Mouse (Mus musculus) heart, embryonic 16.5 days (tissue): ENCODE measurements around the gene Dpm2. TPM values are rescaled to one million over a fixed set of nuclear protein-coding genes. Genes with fewer than 3 reads are reported as not detected.
A peak's percentile ranks its signal among the peaks of the same experiment; 100 is the strongest.

Experiments used
- ATAC-seq: fragments of 200-750 bp; cut with Nextera tagmentation; replicated peaks from 2 replicates; pipeline ENCODE4 v1.8.0; 2017; ENCODE audit warnings: moderate number of reproducible peaks; ENCODE audit not compliant: insufficient read depth, low FRiP score; ENCODE audit errors: extremely low read depth
- H3K27ac ChIP-seq: fragments of 300-500 bp; sonication (generic); 2 replicates; pipeline ENCODE4 v1.5.1; 2014; ENCODE audit warnings: mild to moderate bottlenecking, low read length, control low read depth, moderate library complexity
- H3K27me3 ChIP-seq: fragments of 300-500 bp; sonication (generic); 2 replicates; pipeline ENCODE4 v1.6.1; 2014; ENCODE audit warnings: low read length, mixed read lengths; ENCODE audit not compliant: control insufficient read depth, insufficient read depth
- H3K36me3 ChIP-seq: fragments of 300-500 bp; sonication (generic); 2 replicates; pipeline ENCODE4 v1.6.1; 2014; ENCODE audit not compliant: control insufficient read depth, insufficient read depth
- H3K4me1 ChIP-seq: fragments of 300-500 bp; sonication (generic); 2 replicates; pipeline ENCODE4 v1.6.1; 2014; ENCODE audit warnings: low read length, mixed read lengths; ENCODE audit not compliant: control insufficient read depth, insufficient read depth
- H3K4me2 ChIP-seq: fragments of 300-500 bp; sonication (generic); 2 replicates; pipeline ENCODE4 v1.6.1; 2014; ENCODE audit warnings: low read depth, mild to moderate bottlenecking, control low read depth, low read length
- H3K4me3 ChIP-seq: fragments of 300-500 bp; sonication (generic); 2 replicates; pipeline ENCODE4 v1.5.1; 2014; ENCODE audit warnings: mild to moderate bottlenecking, control low read depth, low read length
- H3K9ac ChIP-seq: fragments of 300-500 bp; sonication (generic); 2 replicates; pipeline ENCODE4 v1.6.1; 2014; ENCODE audit warnings: low read length, control low read depth
- H3K9me3 ChIP-seq: fragments of 300-500 bp; sonication (generic); replicated peaks from 2 replicates; pipeline ENCODE4 v1.6.1; 2016; ENCODE audit warnings: low read length; ENCODE audit not compliant: control insufficient read depth
- WGBS: fragments of 180-500 bp; shearing (Covaris S2); extraction: QIAGEN DNeasy Blood & Tissue Kit; methylation state at CpG from one replicate; pipeline ENCODE4 v1.1.7; 2014; 5-methylcytosine and 5-hydroxymethylcytosine counted together
- polyA plus RNA-seq: library from polyadenylated mRNA; unstranded; fragments of >200 nt; fragmentation: Nextera tagmentation; extraction: Ambion mirVana; gene quantifications from 2 replicates; pipeline ENCODE4 v1.2.1, GENCODE M21; 2015

The Dpm2 gene
- polyA plus RNA-seq, 1 experiment from 2014 or later = 73.0 TPM

DNA sequence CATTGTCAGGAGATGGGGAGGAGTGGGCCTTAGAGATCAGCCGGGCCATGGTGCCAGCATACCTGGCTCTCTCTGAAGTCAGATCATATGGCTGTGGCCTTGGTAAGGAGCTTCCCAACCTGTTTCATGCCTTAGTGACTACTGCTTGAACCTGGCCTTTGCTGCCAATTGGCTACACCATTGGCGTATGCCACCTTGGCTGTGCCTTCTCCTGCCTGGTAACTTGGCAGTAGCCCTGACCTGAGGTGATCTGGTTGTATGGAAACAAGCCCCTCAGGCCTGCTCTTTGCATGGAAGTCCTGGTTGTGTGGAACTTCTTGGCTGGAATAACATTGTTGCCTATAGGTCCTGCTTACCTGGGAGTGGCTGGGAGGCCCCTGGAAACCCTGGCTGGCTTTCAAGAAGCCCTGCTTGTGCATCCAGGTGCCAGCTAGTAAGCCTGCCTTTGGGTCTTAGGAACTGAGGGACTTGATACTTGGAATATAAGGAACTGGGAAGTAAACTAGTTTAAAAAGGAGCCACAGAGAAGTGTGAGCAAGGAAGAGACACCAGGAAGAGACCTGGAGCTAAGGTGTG is 29.2 kb upstream of the Dpm2 start:
- Histone ChIP-seq H3K4me1 (peaks cover 55% of the 10 kb centered on the region), H3K4me2 (no peak overlapping the region), H3K9me3 (no peaks in the 10 kb centered on the region), H3K4me3 (no peak overlapping the region), H3K27me3 (no peaks in the 10 kb centered on the region), H3K27ac (no peak overlapping the region), H3K36me3 (no peaks in the 10 kb centered on the region), H3K9ac (no peak overlapping the region)
- 91% methylated on average over 2 of the region's 2 CpGs for WGBS
- no peak for ATAC-seq

DNA sequence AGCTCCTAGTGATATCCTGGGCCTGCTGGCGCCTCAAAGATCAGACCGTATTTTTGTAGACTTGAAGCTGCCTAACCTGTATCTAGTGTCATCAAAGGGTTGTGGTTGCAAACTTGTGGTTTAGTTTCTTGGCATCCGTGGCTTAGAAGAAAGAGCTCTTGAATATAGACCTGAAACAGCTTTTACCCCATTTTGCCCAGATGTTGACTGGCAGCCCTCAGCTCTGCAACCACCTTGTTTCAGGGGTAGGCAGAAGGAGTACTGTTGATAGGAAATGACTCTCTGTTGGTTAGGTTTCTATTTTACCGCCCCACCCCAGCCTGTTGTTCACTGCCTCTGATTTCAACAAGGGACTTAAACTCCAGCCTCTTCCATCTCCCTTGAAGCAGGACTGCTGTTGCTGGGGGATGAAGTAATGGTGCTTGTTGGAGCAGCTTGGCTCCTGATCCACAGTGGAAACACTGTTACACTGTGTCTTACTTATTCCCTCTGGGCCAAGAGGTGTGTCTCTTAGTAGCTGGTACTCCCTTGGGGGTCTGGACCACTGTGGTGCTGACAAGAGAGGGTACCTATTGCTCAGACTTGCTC is 28.6 kb upstream of the Dpm2 start:
- H3K27ac ChIP-seq = no peak overlapping the region
- H3K36me3 ChIP-seq = no peaks in the 10 kb centered on the region
- H3K4me2 ChIP-seq = no peak overlapping the region; the same call in 1 of the 2 replicates
- no peak for ATAC-seq
- 81% methylated on average over 4 of the region's 4 CpGs for WGBS
- no peak overlapping the region for H3K4me3 ChIP-seq
- H3K9ac ChIP-seq = no peak overlapping the region
- no peaks in the 10 kb centered on the region for H3K27me3 ChIP-seq
- H3K9me3 ChIP-seq = no peaks in the 10 kb centered on the region
- H3K4me1 ChIP-seq = peaks cover 52% of the 10 kb centered on the region

DNA sequence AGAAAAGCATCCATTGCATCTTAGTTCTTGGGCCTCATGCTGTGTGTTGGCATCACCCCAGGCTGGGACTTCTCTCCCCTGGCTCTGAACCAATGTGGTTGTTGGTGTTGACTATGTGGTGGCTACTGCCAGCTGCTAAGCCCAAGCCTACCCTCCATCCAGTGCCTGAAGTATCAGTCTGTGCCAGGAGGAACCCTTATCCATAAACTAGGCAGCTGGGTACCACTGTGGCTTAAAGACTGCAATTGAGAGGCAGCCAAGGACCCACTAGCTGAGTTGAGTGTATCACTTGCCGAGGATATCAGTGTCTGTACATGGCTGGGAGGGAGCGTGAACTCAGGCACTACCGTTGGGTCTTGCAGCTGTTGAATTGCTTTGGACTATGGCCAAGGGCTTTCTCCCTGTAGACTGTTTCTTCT is 27.6 kb upstream of the Dpm2 start:
- Histone ChIP-seq H3K4me1 (peaks cover 53% of the 10 kb centered on the region), H3K9ac (no peak overlapping the region), H3K27me3 (no peaks in the 10 kb centered on the region), H3K27ac (no peak overlapping the region), H3K4me3 (no peak overlapping the region), H3K4me2 (0 out of 2 replicates have a peak overlapping the region, but pooled peaks have one; percentile 3), H3K9me3 (no peaks in the 10 kb centered on the region), H3K36me3 (no peaks in the 10 kb centered on the region)
- ATAC-seq = no peak
- 20% methylated on average over 3 of the region's 3 CpGs for WGBS

DNA sequence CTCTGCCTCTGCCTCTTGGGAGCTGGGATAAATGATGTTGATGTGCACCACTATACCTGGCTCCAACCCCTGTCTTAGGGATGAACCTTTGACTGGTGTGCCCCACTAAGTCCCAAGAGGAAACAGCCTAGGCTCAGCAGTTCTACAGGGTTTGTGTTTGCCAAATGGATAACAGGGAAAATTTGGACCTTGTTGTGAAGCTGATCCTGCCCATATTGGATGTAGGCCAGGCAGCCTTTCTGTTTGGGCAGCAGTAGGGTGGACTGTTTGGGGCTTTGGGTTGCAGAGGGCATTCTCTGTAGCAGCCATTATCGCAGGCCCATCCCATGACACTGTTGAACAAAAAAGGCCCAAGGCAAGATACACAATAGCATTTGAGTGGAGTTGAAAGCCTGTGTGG is 23.7 kb upstream of the Dpm2 start:
- H3K4me3 ChIP-seq = no peak overlapping the region
- H3K27ac ChIP-seq = no peak overlapping the region
- no peaks in the 10 kb centered on the region for H3K9me3 ChIP-seq
- no peaks in the 10 kb centered on the region for H3K27me3 ChIP-seq
- 88% methylated on average over 1 of the region's 1 CpGs for WGBS
- peaks cover 44% of the 10 kb centered on the region for H3K4me1 ChIP-seq
- H3K36me3 ChIP-seq = no peaks in the 10 kb centered on the region
- no peak overlapping the region for H3K4me2 ChIP-seq
- H3K9ac ChIP-seq = no peak overlapping the region
- no peak for ATAC-seq

DNA sequence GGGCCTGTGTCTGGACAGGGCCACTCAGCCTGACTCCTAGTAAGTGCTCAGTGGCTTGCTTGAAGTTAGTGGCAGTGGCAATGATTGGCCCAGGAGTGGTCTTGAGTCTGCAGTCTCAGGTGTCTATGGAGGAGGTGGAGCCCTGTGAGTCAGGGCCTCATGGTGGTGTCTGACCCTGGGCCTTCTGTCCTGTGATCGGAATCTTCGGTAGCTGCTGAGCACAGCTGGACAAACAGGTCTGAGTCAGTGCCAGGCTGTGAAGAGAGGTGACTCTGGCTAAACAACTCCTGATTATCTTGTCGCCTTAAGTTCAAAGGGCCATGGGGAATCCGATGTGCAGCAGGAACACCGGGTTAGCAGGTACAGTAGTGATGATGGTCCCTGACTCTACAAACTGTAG is 23.3 kb upstream of the Dpm2 start:
- WGBS = 74% methylated on average over 5 of the region's 5 CpGs
- Histone ChIP-seq H3K36me3 (no peaks in the 10 kb centered on the region), H3K27ac (no peak overlapping the region; the same call in 1 of the 2 replicates), H3K9me3 (no peaks in the 10 kb centered on the region), H3K9ac (no peak overlapping the region), H3K4me3 (no peak overlapping the region), H3K4me1 (peaks cover 41% of the 10 kb centered on the region), H3K27me3 (no peaks in the 10 kb centered on the region), H3K4me2 (no peak overlapping the region)
- no peak for ATAC-seq

DNA sequence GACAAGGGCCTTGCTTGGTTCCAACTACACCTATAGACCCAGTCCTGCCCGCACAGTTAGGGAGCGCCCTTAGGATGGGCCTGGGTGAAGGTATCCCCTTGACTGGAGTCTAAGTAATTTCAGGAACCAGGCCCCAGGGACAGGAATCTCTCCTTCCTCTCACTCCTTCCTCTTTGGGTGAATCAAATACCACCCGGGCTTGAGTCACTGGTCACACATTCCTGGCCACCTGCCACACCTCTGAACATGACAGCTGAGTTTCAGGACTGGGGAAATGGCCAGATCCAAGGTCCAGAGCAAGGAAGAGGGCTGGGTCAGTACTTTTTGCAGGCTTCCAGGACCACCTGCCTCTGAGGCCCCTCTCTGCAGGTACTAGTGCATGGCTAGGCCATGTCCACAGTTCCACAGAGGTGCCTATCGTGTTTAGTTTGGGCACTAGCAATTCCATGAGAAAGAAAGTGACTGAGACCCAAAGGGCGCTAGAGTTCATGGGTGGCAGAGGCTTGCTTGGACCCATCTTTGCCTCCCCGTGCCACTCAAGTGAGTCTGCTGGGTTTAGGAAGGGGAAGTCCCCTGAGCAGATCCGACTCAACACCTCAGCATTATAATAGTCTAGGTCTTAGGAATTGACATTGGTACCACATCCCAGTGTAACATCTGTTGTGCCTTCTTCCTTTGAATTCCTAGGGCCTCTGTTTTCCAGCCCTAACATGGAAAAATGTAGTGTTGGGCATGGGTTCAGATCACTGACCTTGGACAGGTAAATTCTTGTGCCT is 22.5 kb upstream of the Dpm2 start:
- Histone ChIP-seq H3K27me3 (no peaks in the 10 kb centered on the region), H3K9me3 (no peaks in the 10 kb centered on the region), H3K9ac (no peak overlapping the region), H3K4me1 (peaks cover 33% of the 10 kb centered on the region), H3K4me3 (no peak overlapping the region), H3K27ac (peak overlapping the region; percentile 9; the same call in 1 of the 2 replicates), H3K36me3 (no peaks in the 10 kb centered on the region), H3K4me2 (no peak overlapping the region)
- WGBS = 81% methylated on average over 7 of the region's 7 CpGs
- ATAC-seq = no peak

DNA sequence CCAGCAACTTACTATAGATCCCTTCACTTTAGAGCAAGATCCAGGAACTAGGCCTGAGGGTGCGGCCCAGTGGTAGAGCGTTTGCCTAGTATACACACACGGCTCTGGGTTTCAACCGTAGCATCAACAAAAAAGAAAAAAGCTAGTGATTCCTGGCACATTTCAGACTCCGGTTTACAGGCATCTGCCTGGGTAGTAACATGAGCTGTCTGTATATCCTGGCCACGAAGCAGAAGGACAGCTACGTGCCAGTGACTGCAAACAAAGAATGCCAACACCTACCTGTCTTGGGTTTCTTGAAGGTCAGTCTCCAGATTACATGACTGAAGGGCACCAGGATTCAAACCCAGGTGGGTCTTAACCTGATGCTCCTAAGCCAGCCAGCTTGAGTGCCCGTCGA is 21.5 kb upstream of the Dpm2 start:
- 81% methylated on average over 9 of the region's 9 CpGs for WGBS
- peaks cover 29% of the 10 kb centered on the region for H3K4me1 ChIP-seq
- H3K27me3 ChIP-seq = no peaks in the 10 kb centered on the region
- no peak for ATAC-seq
- no peak overlapping the region for H3K4me3 ChIP-seq
- H3K9ac ChIP-seq = no peak overlapping the region
- H3K9me3 ChIP-seq = no peaks in the 10 kb centered on the region
- H3K4me2 ChIP-seq = no peak overlapping the region
- H3K36me3 ChIP-seq = no peaks in the 10 kb centered on the region
- H3K27ac ChIP-seq = peak overlapping the region; percentile 54

DNA sequence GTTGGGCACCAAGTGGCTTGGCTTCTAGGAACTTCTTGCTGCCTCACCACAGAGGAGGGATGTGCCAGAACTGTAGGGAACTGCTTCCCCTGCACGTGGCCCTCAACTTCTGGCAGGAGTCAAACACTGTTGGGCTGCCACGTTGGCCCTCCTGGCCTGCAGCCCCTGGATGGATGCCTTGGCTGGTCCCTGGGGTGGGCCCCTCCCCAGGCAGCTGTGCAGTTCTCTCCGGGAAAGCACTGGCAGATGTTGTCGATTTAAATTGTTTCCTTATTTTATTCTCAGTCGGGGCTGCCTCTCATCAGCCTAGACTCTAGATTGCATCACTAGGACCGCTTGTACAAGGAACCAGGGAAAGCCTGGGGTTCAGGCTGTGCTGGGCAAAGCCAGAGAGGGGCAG is 20.9 kb upstream of the Dpm2 start:
- H3K9ac ChIP-seq = no peak overlapping the region
- 34% methylated on average over 6 of the region's 6 CpGs for WGBS
- no peaks in the 10 kb centered on the region for H3K9me3 ChIP-seq
- H3K4me2 ChIP-seq = no peak overlapping the region; the same call in 1 of the 2 replicates
- H3K4me1 ChIP-seq = peaks cover 29% of the 10 kb centered on the region
- peak overlapping the region; percentile 54 for H3K27ac ChIP-seq
- no peak overlapping the region for H3K4me3 ChIP-seq
- no peaks in the 10 kb centered on the region for H3K36me3 ChIP-seq
- H3K27me3 ChIP-seq = no peaks in the 10 kb centered on the region
- ATAC-seq = peak; percentile 69; the same call in 1 of the 2 replicates

DNA sequence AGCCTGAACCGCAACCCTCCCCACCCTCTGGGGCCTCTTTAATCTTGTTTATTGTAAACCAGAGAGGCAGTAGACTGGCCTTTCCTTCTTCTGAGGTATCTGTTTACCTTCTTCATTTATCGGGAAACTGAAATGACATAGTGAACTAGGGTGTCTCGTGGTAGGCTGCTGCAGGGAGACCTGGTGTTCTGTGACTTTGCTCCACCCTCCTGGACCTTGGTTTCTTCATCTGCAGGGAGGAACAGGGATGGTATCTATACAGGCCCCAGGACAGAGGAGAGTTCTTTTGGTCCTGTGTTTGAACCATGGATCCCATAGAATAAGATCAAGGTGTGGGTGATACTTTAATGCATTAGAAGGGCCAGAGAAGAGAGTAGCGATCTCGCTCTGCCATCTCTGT is 19.4 kb upstream of the Dpm2 start:
- no peaks in the 10 kb centered on the region for H3K27me3 ChIP-seq
- peaks cover 31% of the 10 kb centered on the region for H3K4me1 ChIP-seq
- H3K9ac ChIP-seq = no peak overlapping the region
- no peaks in the 10 kb centered on the region for H3K36me3 ChIP-seq
- WGBS = 87% methylated on average over 5 of the region's 5 CpGs
- no peak overlapping the region for H3K4me2 ChIP-seq
- no peak overlapping the region for H3K27ac ChIP-seq
- no peak overlapping the region for H3K4me3 ChIP-seq
- ATAC-seq = no peak
- H3K9me3 ChIP-seq = no peaks in the 10 kb centered on the region
